Mouse (Mus musculus) NIH3T3 (cell line): ENCODE data around the gene Trak1.
A peak's percentile ranks its signal among the peaks of the same experiment; 100 is the strongest.

Experiments used
- DNase-seq: peaks from one replicate; pipeline ENCODE4 v3.0.0-alpha.2; 2012; ENCODE audit warnings: low read depth

The Trak1 gene

GRCm38 (mm10) chr9:121297171-121298064 is at the start of gene Trak1:
Gene Trak1, plus strand, starts transcription at chr9:121297502.
- DNase-seq, result peak; percentile 67

GRCm38 (mm10) chr9:121247956-121248775 is 49.1 kb upstream of the Trak1 start:
- DNase-seq, result peak; percentile 92

DNA sequence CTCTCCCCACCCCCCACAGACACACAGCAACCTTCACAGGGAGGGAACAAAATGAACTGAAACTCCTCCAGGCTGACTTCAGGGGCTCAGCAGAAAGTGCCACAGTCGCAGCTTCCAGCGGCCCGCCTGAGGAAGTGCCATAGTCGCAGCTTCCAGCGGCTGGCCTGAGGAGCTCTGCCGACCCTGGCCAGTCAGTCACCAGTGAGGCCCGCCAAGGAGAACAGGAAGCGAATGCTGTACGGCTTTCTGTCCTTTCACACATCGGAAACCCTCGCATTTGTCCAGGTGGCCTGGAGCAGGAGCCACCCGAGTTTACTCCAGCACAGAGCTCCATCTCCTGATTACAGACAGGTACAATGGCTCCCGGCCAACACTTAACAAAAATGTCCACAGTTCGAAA is 47.5 kb upstream of the Trak1 start:
- DNase-seq, result no peak

- no peak for DNase-seq
Observed at GRCm38 (mm10) chr9:121250854-121251253, 46.4 kb upstream of the Trak1 start.

DNA sequence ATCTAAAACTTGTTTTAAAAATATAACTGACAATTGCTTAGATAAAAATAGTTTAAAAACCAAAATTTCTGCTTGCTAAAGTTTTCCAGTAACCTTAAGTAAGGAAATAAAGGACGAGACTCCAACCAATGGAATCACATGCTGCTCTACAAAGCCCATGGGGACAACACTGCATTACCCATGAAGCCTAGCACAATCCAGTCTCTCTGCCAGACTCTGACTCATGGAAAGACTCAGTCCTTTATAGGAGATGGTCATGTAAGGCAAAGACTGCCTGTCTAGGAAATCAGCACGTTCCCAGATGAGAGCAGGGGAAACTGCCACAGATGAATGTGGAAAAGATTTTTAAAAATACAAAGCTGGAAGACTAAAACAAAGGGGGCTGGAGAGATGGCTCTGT is 43.3 kb upstream of the Trak1 start:
- DNase-seq, result peak; percentile 90

DNA sequence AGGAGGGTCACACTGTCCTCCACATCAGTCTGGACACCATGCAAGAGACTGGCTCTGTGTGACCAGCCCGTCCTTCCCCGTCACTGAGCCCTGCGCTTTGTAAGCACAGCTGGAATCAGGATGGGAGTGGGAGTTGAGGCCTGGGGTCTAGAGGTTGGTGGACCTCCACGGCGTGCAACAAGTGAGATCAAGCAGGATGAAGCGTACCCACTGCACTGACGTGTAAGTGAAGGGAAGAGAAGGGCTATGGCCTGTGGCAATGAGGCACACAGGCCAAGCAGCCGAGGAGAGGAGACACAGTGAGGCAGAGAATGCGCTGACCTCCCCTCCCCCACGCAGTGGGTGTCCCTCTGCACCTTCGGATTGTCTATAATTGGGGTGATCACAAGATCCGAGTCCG is 42.5 kb upstream of the Trak1 start:
- DNase-seq, result no peak

- DNase-seq, result no peak
Observed at GRCm38 (mm10) chr9:121257106-121257505, 40.2 kb upstream of the Trak1 start.

DNA sequence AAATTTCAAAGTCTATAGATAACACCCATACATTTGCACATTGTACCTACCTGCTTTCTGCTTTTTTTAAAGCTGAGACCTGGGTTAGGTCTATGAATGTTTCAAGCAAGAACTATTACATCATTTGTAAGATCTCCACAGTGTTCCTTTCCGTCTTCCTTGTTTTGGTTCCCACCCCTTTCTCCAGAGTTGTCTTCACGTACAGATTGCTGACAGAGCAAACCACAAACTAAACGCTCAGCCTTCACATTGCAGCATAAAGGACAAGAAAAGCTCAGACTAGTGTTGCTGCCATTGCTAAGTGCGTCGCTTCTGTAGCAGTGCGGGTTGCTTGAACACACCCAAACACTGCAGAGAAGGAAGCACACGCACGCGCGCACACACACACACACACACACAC is 32.0 kb upstream of the Trak1 start:
- DNase-seq, result no peak

- no peak for DNase-seq
Observed at GRCm38 (mm10) chr9:121271149-121271548, 26.2 kb upstream of the Trak1 start.

DNA sequence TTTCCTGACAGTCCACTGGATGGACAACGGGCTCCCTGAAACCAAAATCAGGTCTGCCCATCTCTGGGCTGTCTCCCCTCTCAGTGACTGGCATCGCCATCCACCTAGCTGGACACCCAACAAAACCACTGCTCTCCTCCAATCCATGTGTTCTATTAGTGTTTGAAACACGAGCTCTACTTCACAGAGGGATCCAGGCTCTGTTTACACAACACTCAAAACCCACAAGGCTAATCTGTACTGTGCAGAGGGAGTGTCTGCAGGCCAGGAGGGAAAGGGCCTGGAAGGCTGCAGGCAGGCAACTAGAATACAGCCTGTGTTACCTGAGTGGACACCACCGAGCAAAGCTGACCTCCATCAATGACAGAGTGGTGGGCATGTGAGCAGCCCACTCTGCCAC is 25.7 kb upstream of the Trak1 start:
- no peak for DNase-seq

DNA sequence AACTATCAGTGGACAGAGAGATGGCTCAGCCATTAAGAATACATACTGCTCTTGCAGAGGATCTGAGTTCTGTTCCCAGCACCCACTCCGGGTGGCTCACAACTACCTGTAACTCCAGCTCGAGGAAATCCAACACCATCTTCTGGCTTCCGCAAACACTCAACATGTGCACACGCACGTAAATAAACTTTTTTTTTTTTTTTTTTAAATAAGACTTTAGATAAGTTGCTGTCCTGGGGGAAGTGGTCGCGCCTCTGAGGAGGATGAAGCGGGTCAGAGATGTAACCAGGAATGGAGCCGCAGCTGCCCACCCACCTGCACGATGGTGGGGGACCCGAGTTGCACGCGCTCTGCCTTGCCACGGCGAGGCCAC is 20.6 kb upstream of the Trak1 start:
- DNase-seq, result no peak

GRCm38 (mm10) chr9:121277118-121278060 is 19.9 kb upstream of the Trak1 start, which contains the start of gene Ulk4:
Gene Ulk4, minus strand, starts transcription at chr9:121277197.
- peak; percentile 93 for DNase-seq

GRCm38 (mm10) chr9:121279216-121279615 is 18.1 kb upstream of the Trak1 start:
- DNase-seq, result no peak

GRCm38 (mm10) chr9:121281891-121282290 is 15.4 kb upstream of the Trak1 start:
- DNase-seq, result no peak

- peak; percentile 53 for DNase-seq
Observed at GRCm38 (mm10) chr9:121283620-121284185, 13.6 kb upstream of the Trak1 start.

DNA sequence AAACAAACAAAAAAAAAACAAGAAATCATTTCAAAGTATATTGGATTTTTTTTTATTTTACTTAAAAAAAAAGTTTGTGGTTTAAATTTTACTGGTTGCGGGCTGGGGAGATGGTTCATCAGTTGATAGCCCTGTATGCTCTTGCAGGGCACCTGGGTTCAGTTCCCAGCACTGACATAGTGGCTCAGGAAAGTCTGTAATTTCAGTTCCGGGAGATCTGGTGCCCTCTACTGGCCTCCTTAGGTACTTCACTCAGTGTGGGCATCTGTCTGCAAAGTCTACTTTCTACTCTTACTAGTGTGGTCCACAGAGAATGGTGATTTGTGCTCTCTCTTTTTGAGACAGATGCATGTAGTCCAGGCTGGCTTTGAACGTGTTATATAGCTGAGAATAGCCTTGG is 12.9 kb upstream of the Trak1 start:
- peak; percentile 62 for DNase-seq

DNA sequence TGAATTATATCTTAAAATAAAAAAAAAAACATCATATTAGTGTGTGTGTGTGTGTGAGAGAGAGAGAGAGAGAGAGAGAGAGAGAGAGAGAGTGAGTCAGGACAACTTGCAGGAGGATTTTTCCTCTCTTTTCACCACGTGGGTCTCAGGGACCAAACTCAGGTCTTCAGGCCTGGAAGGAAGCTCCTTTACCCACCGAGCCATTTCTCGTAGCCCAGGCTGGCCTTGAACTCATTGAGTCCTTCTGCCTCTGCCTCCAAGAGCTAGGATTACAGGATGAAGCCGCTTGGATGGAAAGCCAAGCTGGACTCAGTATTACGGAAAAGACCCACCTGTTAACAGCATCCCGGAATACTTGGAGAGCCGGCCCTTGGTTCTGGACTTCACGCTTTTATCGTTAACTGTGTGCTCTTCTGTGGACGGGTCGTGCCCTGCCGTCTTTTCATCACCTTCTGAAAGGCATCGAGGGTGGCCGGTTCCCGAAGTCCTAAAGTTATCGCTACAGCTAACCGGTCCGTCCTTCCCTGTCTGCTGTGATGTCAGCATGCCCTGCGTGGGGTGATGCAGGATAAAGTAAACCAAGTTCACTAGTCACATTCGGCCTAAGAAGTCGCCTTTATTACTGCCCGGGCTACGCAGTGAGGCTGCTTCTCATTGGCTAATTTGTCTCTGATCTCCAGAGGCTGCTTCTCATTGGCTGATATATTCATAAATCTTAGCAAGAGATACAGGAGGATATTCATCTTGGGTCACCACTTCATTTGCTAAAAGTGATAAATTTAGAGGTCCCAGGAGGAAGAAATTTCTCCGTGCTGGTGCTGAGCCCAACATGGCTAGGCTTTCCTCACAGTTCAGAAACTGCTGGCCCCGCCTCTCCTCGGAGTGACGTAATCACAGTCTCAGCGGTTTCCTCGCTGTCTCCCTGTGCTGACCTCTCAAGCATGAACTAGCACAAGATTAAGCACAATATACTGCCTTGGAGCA is 11.7 kb upstream of the Trak1 start:
- peak; percentile 76 for DNase-seq

- DNase-seq, result no peak
Observed at GRCm38 (mm10) chr9:121286325-121286901, 10.9 kb upstream of the Trak1 start.

GRCm38 (mm10) chr9:121291275-121291674 is 6.0 kb upstream of the Trak1 start:
- no peak for DNase-seq

DNA sequence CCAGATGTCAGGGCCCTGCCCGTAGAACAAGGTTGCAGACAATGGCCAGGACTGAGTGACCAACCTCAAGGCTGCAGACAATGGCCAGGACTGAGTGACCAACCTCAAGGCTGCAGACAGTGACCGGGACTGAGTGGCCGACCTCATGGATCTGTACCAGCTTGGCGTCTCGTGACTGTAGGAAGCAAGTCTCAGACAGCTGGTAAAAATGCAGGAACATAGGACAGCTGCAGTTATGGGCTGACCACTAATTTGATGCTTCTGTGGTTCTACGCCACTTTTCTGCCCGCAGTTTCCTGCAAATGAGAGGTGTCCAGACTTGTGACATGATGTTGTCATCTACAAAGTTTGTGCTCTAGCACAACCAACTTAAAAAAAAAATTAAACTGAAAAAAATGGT is 4.1 kb upstream of the Trak1 start:
- DNase-seq, result no peak
